Mouse (Mus musculus) heart, adult 2 months (tissue): ENCODE results near the gene Ap4s1.

ENCODE experiments used
- CTCF ChIP-seq: fragments of 200-600 bp; IDR thresholded peaks from 2 replicates; pipeline ENCODE4 v1.8.1; 2022; ENCODE audit warnings: antibody characterized with exemption, mild to moderate bottlenecking, moderate library complexity
- EP300 ChIP-seq: fragments of 200-500 bp; IDR thresholded peaks from 2 replicates; pipeline ENCODE4 v1.6.1; 2011; ENCODE audit warnings: low read depth, low read length, control low read depth; ENCODE audit not compliant: insufficient read depth
- POLR2A ChIP-seq: fragments of 200-500 bp; IDR thresholded peaks from 2 replicates; pipeline ENCODE4 v1.6.1; 2011; ENCODE audit warnings: mild to moderate bottlenecking, low read depth, low read length, control low read depth; ENCODE audit not compliant: insufficient read depth

DNA sequence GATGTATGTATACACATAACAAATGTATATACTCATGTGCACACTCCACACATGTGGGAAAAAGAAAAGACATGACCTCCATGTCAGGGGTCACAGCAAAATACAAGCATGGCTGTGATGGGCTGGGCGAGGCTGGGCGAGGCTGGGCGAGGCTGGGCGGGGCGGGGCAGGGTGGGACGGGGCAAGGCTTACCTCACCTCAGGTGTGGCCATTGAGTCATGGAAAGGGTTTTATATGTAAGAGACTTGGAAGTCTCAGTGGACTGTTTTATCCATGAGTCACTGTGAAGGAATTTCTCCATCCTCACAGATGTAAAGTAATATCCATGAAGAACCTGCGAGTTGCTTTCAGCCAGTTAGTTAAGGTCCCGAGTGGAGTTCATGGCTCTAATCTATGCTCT is 31.0 kb downstream of the Ap4s1 start:
- TF ChIP-seq CTCF (no peak), POLR2A (no peak), EP300 (no peak)
